Mouse (Mus musculus): ENCODE data around the gene Xrcc5.

Gene Xrcc5

GRCm38 (mm10) chr1:72307317-72307798 is at the start of gene Xrcc5:
Gene Xrcc5, plus strand, starts transcription at chr1:72307421.
- ATAC-seq (ENCODE audit: insufficient number of reproducible peaks, low FRiP score, low TSS enrichment): peak; percentile 98

DNA sequence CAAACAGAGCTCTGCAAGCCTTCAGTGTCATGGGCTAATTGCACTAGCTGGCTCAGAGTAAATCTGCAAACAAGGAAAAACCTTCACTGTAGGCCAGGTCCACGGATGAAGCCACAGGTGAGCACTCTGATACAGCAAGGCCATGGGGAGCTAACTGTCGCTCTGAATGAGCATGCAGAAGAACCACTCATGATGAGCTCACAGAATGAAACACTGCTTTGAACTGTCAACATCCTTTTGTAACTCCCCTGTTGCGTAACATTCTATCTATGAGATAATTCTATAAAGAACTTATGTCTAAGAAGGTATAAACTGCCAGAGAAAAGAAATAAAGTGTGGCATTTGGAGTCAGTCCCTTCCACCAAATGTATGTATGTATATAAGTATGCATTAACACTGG is 44.1 kb upstream of the Xrcc5 start:
- ATAC-seq (ENCODE audit: insufficient number of reproducible peaks, low FRiP score, low TSS enrichment): no peak

- ATAC-seq (ENCODE audit: insufficient number of reproducible peaks, low FRiP score, low TSS enrichment): no peak
These were observed 29.1 kb upstream of the Xrcc5 start for GRCm38 (mm10) chr1:72278085-72278484.

DNA sequence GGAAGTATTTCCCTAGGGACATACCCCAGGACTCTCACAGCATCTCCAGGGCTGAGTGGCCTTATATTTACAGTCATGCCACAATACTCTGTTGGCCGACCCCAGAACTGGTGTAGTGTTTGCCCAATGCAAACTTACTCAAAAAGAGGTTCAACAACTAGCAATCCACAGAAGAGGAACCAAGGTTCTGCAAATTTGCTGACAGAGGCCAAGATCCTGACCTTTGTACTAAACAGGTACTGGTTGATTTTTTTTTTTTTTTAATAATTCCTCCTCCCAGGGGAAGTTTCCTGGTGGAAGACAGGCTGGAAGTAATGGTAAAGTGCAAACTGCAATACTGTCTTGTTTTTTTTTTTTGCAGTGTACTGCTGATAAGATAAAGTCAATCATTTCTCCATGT is 24.6 kb upstream of the Xrcc5 start:
- no peak for ATAC-seq (ENCODE audit: insufficient number of reproducible peaks, low FRiP score, low TSS enrichment)

DNA sequence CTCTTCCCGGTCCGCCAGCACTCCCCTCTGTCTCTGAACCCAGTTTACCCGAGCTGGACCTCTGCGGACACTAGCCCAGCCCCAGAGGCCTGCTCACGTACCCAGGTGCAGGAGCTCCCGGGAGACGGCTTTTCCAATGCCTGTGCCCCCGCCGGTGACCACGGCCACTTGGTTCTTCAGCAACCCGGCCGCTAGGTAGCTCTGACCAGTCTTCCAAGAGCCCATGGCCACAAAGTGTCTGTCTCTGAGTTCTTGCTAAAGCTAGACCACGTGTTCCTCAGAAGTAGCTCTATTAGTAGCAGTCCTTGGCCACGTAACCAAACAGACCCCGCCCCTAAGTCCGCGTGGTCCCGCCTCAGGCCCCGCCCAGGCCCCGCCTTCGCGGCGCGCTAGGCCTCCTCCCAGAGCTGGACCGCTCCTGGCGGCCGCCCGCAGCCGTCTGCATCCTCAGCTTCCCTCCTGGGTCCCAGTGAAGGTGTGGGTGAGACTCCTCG is 23.2 kb upstream of the Xrcc5 start, which contains the start of the genes Pecr and Tmem169:
Gene Pecr (minus strand): TSS at position 323 of the 494 bp plus-strand sequence.
Gene Tmem169 (plus strand): TSS at position 378 of the 494 bp plus-strand sequence.
- peak; percentile 94 for ATAC-seq (ENCODE audit: insufficient number of reproducible peaks, low FRiP score, low TSS enrichment)

- ATAC-seq (ENCODE audit: insufficient number of reproducible peaks, low FRiP score, low TSS enrichment): peak; percentile 37; the same call in 1 of the 2 replicates
These were observed 22.7 kb upstream of the Xrcc5 start for GRCm38 (mm10) chr1:72284539-72284938.

GRCm38 (mm10) chr1:72286904-72287303 is 20.3 kb upstream of the Xrcc5 start:
- ATAC-seq (ENCODE audit: insufficient number of reproducible peaks, low FRiP score, low TSS enrichment): no peak

DNA sequence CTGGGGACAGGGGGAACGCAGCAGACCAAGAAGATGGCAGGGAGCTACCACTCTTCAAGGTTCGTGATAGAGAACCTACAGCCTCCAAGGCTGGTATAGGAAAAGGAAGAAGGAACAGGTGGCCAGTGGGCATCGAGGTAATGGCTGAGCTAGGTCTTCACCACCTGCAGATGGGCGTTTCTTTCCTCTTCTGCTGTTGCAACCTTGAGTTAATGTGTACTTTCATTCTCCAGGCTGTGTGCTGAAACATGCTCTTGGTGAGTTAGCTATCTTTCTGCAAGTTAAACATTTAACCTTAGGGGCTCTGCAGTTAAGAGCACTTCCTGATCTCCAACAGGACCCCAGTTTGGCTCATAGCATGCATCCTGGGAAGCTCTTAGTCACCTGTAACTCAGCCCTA is 19.3 kb upstream of the Xrcc5 start:
- no peak for ATAC-seq (ENCODE audit: insufficient number of reproducible peaks, low FRiP score, low TSS enrichment)

GRCm38 (mm10) chr1:72288527-72289150 is 18.6 kb upstream of the Xrcc5 start:
- ATAC-seq (ENCODE audit: insufficient number of reproducible peaks, low FRiP score, low TSS enrichment): no peak

DNA sequence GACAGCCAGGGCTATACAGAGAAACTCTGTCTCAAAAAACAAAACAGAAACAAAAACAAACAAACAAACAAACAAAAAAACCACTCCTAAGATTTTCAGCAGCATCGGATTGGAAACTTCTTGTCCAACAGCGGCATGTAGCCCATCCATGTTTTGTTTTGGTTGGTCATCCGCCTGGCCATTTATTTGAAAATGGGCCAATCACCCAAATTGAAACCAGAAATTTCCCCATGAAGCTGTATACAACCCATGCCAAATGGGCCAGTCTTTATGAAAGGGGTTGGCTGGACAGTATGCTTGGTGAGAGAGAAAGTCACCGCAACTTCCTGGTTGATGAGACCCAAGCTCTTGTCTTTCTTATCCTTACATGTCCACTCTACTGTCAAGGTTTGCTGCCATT is 16.3 kb upstream of the Xrcc5 start:
- no peak for ATAC-seq (ENCODE audit: insufficient number of reproducible peaks, low FRiP score, low TSS enrichment)

GRCm38 (mm10) chr1:72291421-72291820 is 15.8 kb upstream of the Xrcc5 start:
- ATAC-seq (ENCODE audit: insufficient number of reproducible peaks, low FRiP score, low TSS enrichment): no peak

- no peak for ATAC-seq (ENCODE audit: insufficient number of reproducible peaks, low FRiP score, low TSS enrichment)
These were observed 15.3 kb upstream of the Xrcc5 start for GRCm38 (mm10) chr1:72291925-72292324.

- ATAC-seq (ENCODE audit: insufficient number of reproducible peaks, low FRiP score, low TSS enrichment): no peak
These were observed 13.2 kb upstream of the Xrcc5 start for GRCm38 (mm10) chr1:72293869-72294663.

DNA sequence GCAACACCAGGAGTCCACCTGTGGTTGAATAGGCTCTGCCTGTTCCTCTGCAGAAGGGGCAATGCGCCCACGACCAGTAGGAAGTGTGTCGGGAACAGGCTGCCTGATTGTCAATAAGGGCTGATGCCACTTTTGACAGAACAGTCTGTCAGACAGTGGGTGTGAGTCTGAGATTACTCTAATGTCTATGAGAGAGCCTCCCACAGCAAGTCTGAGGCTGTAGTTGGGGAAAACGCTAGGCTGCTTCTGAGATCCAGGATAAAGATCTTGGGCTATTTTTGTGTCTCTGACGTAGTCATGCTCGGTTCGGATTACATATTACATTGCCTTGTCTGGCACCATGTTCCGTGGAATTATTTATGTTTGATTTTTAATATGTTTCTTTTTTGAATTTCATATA is 11.5 kb upstream of the Xrcc5 start:
- no peak for ATAC-seq (ENCODE audit: insufficient number of reproducible peaks, low FRiP score, low TSS enrichment)

GRCm38 (mm10) chr1:72301845-72302244 is 5.4 kb upstream of the Xrcc5 start:
- ATAC-seq (ENCODE audit: insufficient number of reproducible peaks, low FRiP score, low TSS enrichment): no peak

GRCm38 (mm10) chr1:72306241-72306640 is 980 bp upstream of the Xrcc5 start:
- ATAC-seq (ENCODE audit: insufficient number of reproducible peaks, low FRiP score, low TSS enrichment): no peak

GRCm38 (mm10) chr1:72306679-72307181 is 491 bp upstream of the Xrcc5 start:
- 0 out of 2 replicates have a peak, but pooled peaks have one; percentile 12 for ATAC-seq (ENCODE audit: insufficient number of reproducible peaks, low FRiP score, low TSS enrichment)

DNA sequence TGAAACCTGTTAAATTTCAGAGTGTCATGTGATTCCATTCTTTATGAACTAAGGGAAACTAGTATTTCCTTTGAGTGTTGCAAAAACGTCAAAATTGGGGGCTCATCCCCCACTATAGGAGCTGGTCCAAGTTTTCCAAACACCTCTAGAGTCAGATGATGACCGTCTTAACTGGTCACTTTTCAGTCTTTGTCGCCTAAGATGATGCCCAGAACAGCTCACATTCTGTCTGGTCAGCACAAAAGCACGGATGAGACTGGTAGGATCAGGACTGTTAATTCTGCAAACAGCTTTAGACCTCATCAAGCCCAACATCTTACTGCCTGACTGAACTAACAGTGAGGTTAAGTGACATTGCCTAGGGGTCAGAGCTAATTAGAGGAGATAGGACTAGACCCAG is 1.7 kb downstream of the Xrcc5 start:
- ATAC-seq (ENCODE audit: insufficient number of reproducible peaks, low FRiP score, low TSS enrichment): no peak

- no peak for ATAC-seq (ENCODE audit: insufficient number of reproducible peaks, low FRiP score, low TSS enrichment)
These were observed 2.7 kb downstream of the Xrcc5 start for GRCm38 (mm10) chr1:72309744-72310424.

DNA sequence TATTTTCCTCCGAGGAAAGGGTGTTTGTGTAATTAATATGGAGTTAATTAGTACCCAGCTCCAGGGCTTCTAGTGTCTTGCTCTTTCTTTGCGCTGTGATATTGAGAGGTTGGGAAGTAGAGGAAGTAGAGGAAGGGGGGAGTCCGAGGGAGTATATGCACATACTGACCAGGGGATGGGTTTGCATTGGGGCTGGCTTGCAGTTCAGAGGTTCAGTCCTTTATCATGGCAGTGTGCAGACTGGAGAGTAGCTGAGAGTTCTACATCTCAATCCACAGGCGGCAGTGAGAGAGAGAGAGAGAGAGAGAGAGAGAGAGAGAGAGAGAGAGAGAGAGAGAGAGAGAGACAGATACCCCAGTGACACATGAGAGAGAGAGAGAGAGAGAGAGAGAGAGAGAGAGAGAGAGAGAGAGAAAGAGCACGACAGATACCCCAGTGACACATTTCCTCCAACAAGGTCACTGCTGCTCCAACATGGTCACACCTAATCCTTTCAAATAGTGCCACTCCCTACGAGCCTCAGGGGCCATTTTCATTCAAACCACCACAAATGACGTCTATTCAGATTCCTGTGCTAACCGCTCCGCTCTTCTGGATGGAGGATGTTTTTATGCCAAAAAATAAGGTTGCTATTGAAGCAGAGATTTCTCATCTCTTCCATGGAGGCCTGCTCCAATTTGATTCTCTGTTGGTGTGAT is 5.6 kb downstream of the Xrcc5 start:
- ATAC-seq (ENCODE audit: insufficient number of reproducible peaks, low FRiP score, low TSS enrichment): no peak
